Mouse (Mus musculus) WW6 (cell line): Measurements from ENCODE around the gene Nemp1.

ENCODE experiments used
- DNase-seq: peaks from one replicate; pipeline ENCODE4 v3.0.0-alpha.2; 2013; ENCODE audit warnings: low read depth, low spot score

Nemp1 gene

GRCm38 (mm10) chr10:127674046-127674655 lies 7.5 kb downstream of the Nemp1 start:
- no peak for DNase-seq

DNA sequence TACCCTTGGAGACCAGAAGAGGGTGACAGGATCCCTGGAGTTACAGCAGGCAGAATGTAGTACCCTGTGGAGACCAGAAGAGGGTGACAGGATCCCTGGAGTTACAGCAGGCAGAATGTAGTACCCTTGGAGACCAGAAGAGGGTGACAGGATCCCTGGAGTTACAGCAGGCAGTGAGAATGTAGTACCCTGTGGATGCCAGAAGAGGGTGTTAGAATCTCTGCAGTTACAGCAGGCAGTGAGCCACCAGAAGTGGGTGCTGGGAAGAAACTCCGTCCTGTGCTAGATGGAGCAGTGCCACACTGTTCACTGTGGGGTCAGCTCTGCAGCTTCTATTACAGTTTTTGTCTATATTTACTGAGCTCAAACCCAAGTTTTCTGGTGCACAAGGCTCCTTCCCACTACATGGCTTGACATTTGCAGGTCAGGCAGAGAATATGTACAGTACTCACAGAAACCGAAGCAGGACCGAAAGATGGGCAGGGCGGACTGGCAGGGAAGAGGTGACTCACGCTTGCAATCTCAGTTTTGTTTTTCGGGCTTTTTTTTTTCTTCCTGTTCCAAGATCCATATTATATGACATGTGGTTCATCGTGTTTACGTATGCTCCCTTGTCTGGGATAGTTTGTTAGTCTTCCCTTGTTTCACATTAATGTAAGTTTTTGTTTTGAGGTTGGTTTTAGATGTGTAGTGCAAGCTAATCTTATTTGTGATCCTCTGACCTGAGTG lies 8.3 kb downstream of the Nemp1 start:
- no peak for DNase-seq

DNA sequence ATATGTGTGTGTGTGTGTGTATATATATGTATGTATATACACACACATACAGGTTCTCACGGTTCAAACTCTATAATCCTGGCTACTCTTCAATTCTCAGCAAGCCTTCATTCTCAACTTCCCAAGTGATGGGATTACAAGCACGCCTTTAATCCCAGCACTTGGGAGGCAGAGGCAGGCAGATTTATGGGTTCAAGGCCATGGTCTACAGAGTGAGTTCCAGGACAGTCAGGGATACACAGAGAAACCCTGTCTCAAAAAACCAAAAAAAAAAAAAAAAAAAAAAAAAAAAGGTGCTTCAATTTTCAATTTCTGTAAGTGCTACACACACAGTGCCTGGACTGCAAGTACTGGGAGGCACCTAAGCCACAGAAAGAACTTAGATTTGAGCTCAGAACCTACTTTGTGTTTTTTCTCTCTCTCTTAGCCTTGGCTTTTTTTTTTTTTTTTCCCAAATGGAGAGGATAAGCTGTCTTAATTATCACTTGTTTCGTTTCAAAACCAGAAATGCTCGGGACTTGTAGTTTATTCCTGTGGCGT lies 9.2 kb downstream of the Nemp1 start:
- no peak for DNase-seq

GRCm38 (mm10) chr10:127676691-127677548 lies 10.2 kb downstream of the Nemp1 start:
- DNase-seq, result peak; percentile 92

- no peak for DNase-seq
These were observed 11.1 kb downstream of the Nemp1 start for GRCm38 (mm10) chr10:127677591-127678336.

DNA sequence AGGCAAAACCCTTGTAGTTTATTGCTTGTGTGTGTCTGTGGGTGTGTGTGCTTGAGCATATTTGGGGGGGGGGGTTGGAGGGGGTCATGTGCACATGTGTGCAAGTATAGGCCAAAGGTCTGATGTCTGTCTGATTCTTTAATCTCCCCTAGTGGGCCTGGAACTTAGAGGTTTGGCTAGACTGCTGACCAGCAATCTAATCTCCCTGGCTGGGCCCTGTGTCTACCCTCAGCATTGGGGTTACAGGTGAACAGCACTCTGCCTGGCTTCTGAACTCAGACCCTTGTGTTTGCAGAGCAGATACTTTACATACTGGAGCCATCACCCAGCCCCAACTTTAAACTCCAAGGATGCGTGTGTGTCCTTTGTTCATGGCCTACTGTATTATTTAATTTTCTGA lies 12.5 kb downstream of the Nemp1 start:
- no peak for DNase-seq

- no peak for DNase-seq
These were observed 13.2 kb downstream of the Nemp1 start for GRCm38 (mm10) chr10:127679881-127680280.

DNA sequence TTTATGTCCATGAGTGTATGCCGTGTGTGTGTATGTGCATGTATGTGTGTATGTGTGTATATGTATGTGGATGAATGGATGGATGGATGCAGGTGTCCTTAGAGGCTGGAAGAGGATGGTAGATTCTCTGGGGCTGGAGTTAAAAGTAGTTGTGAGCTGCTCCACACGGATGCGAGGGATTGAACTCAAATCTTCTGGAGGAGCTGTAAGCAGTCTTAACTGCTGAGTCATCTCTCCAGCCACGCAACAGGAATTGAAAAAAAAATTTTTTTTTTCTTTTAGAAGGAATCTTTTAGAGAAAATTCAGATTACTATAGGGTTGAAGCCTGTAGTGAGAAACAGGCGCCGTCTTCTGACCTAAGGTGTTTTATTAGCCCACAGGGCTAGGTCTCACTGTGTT lies 16.2 kb downstream of the Nemp1 start:
- no peak for DNase-seq

- no peak for DNase-seq
These were observed 24.4 kb downstream of the Nemp1 start for GRCm38 (mm10) chr10:127691053-127691452.

DNA sequence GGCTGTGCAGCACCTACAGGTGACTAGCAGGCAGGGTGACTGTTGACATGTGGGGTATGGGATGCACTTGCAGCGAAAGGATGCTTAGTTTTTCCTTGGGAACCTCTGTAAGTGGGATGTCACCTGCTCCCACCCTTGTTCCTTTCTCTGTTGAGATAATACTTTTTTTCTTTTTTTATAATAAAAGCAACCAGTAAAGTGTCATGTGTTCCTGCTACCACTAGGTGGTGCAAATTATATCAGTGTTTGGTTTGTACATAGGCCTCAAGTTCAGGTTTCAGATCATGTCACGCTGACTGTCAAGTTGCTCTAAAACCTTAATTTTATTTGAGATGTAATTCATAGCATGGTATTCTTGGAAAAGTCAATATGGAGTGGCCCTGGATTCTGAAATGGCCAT lies 27.9 kb downstream of the Nemp1 start:
- DNase-seq, result no peak

- no peak for DNase-seq
These were observed 29.1 kb downstream of the Nemp1 start for GRCm38 (mm10) chr10:127695775-127696174.

- no peak for DNase-seq
These were observed 32.3 kb downstream of the Nemp1 start for GRCm38 (mm10) chr10:127698966-127699365.

DNA sequence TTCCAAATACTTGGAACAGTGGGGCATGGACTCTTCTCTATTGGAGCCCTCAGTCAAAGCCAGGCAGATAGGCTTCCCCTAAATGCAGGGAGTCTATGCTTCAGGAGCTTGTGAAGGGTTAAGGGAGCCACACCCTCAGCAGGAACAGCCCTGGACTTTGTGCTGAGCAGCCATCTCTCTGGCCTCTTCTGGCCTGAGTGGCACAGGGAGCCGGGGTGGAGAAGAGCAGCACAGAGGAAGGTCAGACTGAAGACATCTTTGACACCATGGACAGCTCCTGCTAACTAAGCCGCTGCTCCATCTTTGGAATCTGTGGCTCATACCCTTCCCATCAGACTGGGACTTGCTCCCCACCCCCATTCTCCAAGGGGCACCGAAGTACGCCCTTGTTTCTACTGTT lies 36.6 kb downstream of the Nemp1 start:
- DNase-seq, result peak; percentile 18

GRCm38 (mm10) chr10:127704293-127704692 lies 37.6 kb downstream of the Nemp1 start:
- DNase-seq, result no peak

GRCm38 (mm10) chr10:127704766-127705220 lies 38.1 kb downstream of the Nemp1 start, which contains the start of gene Myo1a:
TSS of gene Myo1a (plus strand) at chr10:127705170.
- DNase-seq, result no peak

GRCm38 (mm10) chr10:127705783-127706182 lies 39.1 kb downstream of the Nemp1 start:
- DNase-seq, result no peak

GRCm38 (mm10) chr10:127707721-127708120 lies 41.0 kb downstream of the Nemp1 start:
- no peak for DNase-seq

- DNase-seq, result no peak
These were observed 42.2 kb downstream of the Nemp1 start for GRCm38 (mm10) chr10:127708850-127709370.

GRCm38 (mm10) chr10:127710331-127710730 lies 43.6 kb downstream of the Nemp1 start:
- DNase-seq, result no peak

DNA sequence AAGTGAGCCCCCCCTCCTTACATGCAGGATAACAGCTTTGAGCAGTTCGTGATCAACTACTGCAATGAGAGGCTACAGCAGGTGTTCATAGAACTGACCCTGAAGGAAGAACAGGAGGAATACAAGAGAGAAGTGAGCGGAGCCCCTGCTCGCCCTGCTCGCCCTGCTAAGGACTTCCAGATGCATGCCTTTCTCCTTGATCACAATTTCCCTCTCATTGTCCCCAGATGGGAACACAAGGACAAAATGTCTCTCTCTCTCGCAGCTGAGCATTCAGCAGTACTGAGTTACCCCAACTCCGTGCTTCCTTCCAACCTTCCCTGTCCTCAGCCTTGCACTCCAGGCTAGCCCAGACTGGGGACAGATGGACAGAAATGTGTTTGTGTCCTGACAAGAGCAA lies 46.0 kb downstream of the Nemp1 start:
- no peak for DNase-seq
